Mouse (Mus musculus) olfactory bulb, adult 2 months (tissue): Measurements from ENCODE around the gene Igsf21.

Experiments used
- CTCF ChIP-seq: fragments of 200-500 bp; IDR thresholded peaks from 2 replicates; pipeline ENCODE4 v1.5.1; 2012; ENCODE audit warnings: low read depth, mild to moderate bottlenecking, low read length, moderate library complexity; ENCODE audit not compliant: insufficient read depth
- POLR2A ChIP-seq: fragments of 200-500 bp; IDR thresholded peaks from 2 replicates; pipeline ENCODE4 v1.6.1; 2012; ENCODE audit warnings: mild to moderate bottlenecking, low read depth, low read length, moderate library complexity; ENCODE audit not compliant: insufficient read depth

DNA sequence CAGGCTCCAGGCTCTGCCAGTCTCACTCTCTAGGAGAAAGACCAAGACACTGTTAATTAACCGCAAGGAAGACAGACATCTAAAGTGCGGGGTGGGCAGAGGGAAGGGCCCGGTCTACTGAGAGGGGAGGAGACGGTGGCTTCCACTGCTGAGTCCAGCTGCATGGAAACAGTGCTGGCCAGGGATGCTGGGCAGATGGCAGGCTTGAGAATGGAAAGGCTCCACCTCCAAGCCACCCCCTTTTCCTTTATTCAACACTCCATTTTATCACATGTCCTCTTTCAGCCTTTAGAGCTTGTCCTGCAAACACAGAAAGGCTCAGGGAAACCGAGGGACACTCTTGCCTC is 216.6 kb downstream of the Igsf21 start:
- TF ChIP-seq POLR2A (no peak), CTCF (no peak)
